Mouse (Mus musculus): ENCODE measurements around the gene Mindy2.
A peak's percentile ranks its signal among the peaks of the same experiment; 100 is the strongest.

Gene Mindy2

GRCm38 (mm10) chr9:70668048-70668447 is 11.1 kb upstream of the Mindy2 start:
- no peak for DNase-seq (ENCODE audit: low spot score in 2 of 2)

- DNase-seq (ENCODE audit: low spot score in 2 of 2): no peak
Observed at GRCm38 (mm10) chr9:70666811-70667210, 9.8 kb upstream of the Mindy2 start.

- DNase-seq (ENCODE audit: low spot score in 2 of 2): no peak
Observed at GRCm38 (mm10) chr9:70665372-70666145, 8.6 kb upstream of the Mindy2 start.

- no peak for DNase-seq (ENCODE audit: low spot score in 2 of 2)
Observed at GRCm38 (mm10) chr9:70664847-70665246, 7.9 kb upstream of the Mindy2 start.

- DNase-seq (ENCODE audit: low spot score in 2 of 2): no peak
Observed at GRCm38 (mm10) chr9:70658266-70658665, 1.3 kb upstream of the Mindy2 start.

- peak; percentile 58 to 64 for DNase-seq (ENCODE audit: low spot score in 2 of 2)
Observed at GRCm38 (mm10) chr9:70656130-70657007, 605 bp downstream of the Mindy2 start, which contains the start of gene Gm10642. Gene Gm10642, plus strand, starts transcription at chr9:70656251.

- DNase-seq (ENCODE audit: low spot score in 2 of 2): no peak
Observed at GRCm38 (mm10) chr9:70655764-70656129, 1.2 kb downstream of the Mindy2 start.

GRCm38 (mm10) chr9:70654496-70654895 is 2.5 kb downstream of the Mindy2 start:
- DNase-seq (ENCODE audit: low spot score in 2 of 2): no peak

GRCm38 (mm10) chr9:70653875-70654274 is 3.1 kb downstream of the Mindy2 start:
- no peak for DNase-seq (ENCODE audit: low spot score in 2 of 2)

GRCm38 (mm10) chr9:70652221-70652620 is 4.8 kb downstream of the Mindy2 start:
- DNase-seq (ENCODE audit: low spot score in 2 of 2): no peak

- no peak for DNase-seq (ENCODE audit: low spot score in 2 of 2)
Observed at GRCm38 (mm10) chr9:70650994-70651393, 6.0 kb downstream of the Mindy2 start.

- DNase-seq (ENCODE audit: low spot score in 2 of 2): no peak
Observed at GRCm38 (mm10) chr9:70650260-70650659, 6.7 kb downstream of the Mindy2 start.

- no peak for DNase-seq (ENCODE audit: low spot score in 2 of 2)
Observed at GRCm38 (mm10) chr9:70636748-70637147, 20.2 kb downstream of the Mindy2 start.

- no peak for DNase-seq (ENCODE audit: low spot score in 2 of 2)
Observed at GRCm38 (mm10) chr9:70631665-70632064, 25.3 kb downstream of the Mindy2 start.

- no peak for DNase-seq (ENCODE audit: low spot score in 2 of 2)
Observed at GRCm38 (mm10) chr9:70629711-70630110, 27.3 kb downstream of the Mindy2 start.

GRCm38 (mm10) chr9:70611026-70611673 is 45.8 kb downstream of the Mindy2 start:
- no peak for DNase-seq (ENCODE audit: low spot score in 2 of 2)

GRCm38 (mm10) chr9:70602186-70602845 is 54.7 kb downstream of the Mindy2 start:
- no peak for DNase-seq (ENCODE audit: low spot score in 2 of 2)

GRCm38 (mm10) chr9:70598271-70598670 is 58.7 kb downstream of the Mindy2 start:
- DNase-seq (ENCODE audit: low spot score in 2 of 2): no peak

- no peak for DNase-seq (ENCODE audit: low spot score in 2 of 2)
Observed at GRCm38 (mm10) chr9:70591486-70591885, 65.5 kb downstream of the Mindy2 start.

GRCm38 (mm10) chr9:70590775-70591174 is 66.2 kb downstream of the Mindy2 start:
- no peak for DNase-seq (ENCODE audit: low spot score in 2 of 2)

- no peak for DNase-seq (ENCODE audit: low spot score in 2 of 2)
Observed at GRCm38 (mm10) chr9:70587171-70587570, 69.8 kb downstream of the Mindy2 start.

GRCm38 (mm10) chr9:70585172-70585571 is 71.8 kb downstream of the Mindy2 start:
- no peak for DNase-seq (ENCODE audit: low spot score in 2 of 2)

All from frontal cortex, postnatal 10 days (tissue).